Mouse (Mus musculus) thymus, adult 2 months (tissue): Measurements from ENCODE around the gene Smad9.

ENCODE experiments used
- CTCF ChIP-seq: fragments of 200-500 bp; IDR thresholded peaks from 2 replicates; pipeline ENCODE4 v1.5.1; 2012; ENCODE audit warnings: mild to moderate bottlenecking, control low read depth, low read length, moderate library complexity, borderline replicate concordance; ENCODE audit not compliant: control insufficient read depth, poor library complexity, insufficient read depth; ENCODE audit errors: extremely low read depth
- POLR2A ChIP-seq: fragments of 200-500 bp; IDR thresholded peaks from 2 replicates; pipeline ENCODE4 v1.6.1; 2012; ENCODE audit warnings: mild to moderate bottlenecking, low read length, control low read depth, moderate library complexity; ENCODE audit not compliant: control insufficient read depth, poor library complexity, insufficient read depth; ENCODE audit errors: extremely low read depth

- TF ChIP-seq POLR2A = no peak
- TF ChIP-seq CTCF = no peak
Observed at GRCm38 (mm10) chr3:54795379-54795778, 40.0 kb downstream of the Smad9 start.
